Mouse (Mus musculus) cerebellum, adult 2 months (tissue): ENCODE measurements at regions not wholly inside any gene's neighbourhood (a gene's known extent, or its start where the extent isn't known, plus 50 kb on each side); places are given as distances from the start of the nearest gene placed in this dataset.

Experiments used
- DNase-seq, 2 experiments: peaks; one replicate each; pipeline ENCODE4 v3.0.0; 2021
- H3K27ac ChIP-seq: fragments of 200-500 bp; 2 replicates; pipeline ENCODE4 v1.5.1; 2012; ENCODE audit warnings: low read length, control low read depth, inconsistent platforms; ENCODE audit not compliant: insufficient read depth
- H3K27me3 ChIP-seq: fragments of 200-500 bp; 2 replicates; pipeline ENCODE4 v1.6.1; 2012; ENCODE audit warnings: inconsistent platforms, mild to moderate bottlenecking, low read length, moderate library complexity; ENCODE audit not compliant: control insufficient read depth, insufficient read depth
- H3K4me1 ChIP-seq: fragments of 200-500 bp; 2 replicates; pipeline ENCODE4 v1.6.1; 2011; ENCODE audit warnings: low read length; ENCODE audit not compliant: control insufficient read depth, insufficient read depth
- H3K4me3 ChIP-seq: fragments of 200-500 bp; replicated peaks from 2 replicates; pipeline ENCODE3; 2011; ENCODE audit warnings: mild to moderate bottlenecking, low read depth, low read length, control low read depth; ENCODE audit not compliant: insufficient read depth
- CTCF ChIP-seq: fragments of 200-500 bp; IDR thresholded peaks from 2 replicates; pipeline ENCODE4 v1.5.1; 2011; ENCODE audit warnings: low read depth, mild to moderate bottlenecking, control low read depth, low read length, moderate library complexity, borderline replicate concordance; ENCODE audit not compliant: insufficient read depth
- POLR2A ChIP-seq: fragments of 200-500 bp; IDR thresholded peaks from 2 replicates; pipeline ENCODE4 v1.6.1; 2011; ENCODE audit warnings: low read length, control low read depth, borderline replicate concordance; ENCODE audit not compliant: insufficient read depth
- WGBS: fragments of 180-500 bp; shearing (Covaris S2); methylation state at CpG from one replicate; pipeline ENCODE4 v1.1.7; 2018; 5-methylcytosine and 5-hydroxymethylcytosine counted together

DNA sequence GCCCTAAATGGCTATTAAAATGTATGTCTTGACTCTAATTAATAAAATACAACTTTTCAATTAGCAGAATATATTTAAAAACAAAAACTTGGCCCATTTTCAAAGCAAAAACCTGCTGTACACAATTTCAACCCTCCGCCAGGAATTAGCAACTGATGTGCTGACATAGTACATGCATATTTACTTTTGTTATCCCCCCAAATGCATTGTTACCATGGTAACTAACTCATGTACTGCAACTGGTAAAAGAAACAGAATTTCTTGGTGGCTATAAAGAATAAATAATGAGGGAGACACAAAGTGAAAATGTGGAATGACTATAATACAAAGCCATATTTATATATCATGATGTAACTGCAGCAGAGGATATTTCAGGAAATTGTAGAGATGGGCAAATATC is 875.7 kb upstream of the Cdh8 start:
- H3K4me3 ChIP-seq, result no peak overlapping the region
- no peak overlapping the region for H3K27ac ChIP-seq
- 52% methylated on average over 1 of the region's 1 CpGs for WGBS
- TF ChIP-seq CTCF, result no peak
- no peak for TF ChIP-seq POLR2A
- H3K4me1 ChIP-seq, result no peaks in the 10 kb centered on the region
- no peak for DNase-seq
- no peaks in the 10 kb centered on the region for H3K27me3 ChIP-seq
